Mouse (Mus musculus) urinary bladder, adult 2 months (tissue): ENCODE results near the gene Siah2. TPM values are rescaled to one million over a fixed set of nuclear protein-coding genes. Genes with fewer than 3 reads are reported as not detected.
A peak's percentile ranks its signal among the peaks of the same experiment; 100 is the strongest.

Experiments
- DNase-seq: peaks from one replicate; pipeline ENCODE4 v3.0.0; 2022; ENCODE audit warnings: low spot score
- polyA plus RNA-seq: library from polyadenylated mRNA; depleted of rRNA; stranded (reverse); fragments of >200 nt; gene quantifications from 2 replicates; pipeline ENCODE4 v1.2.3, GENCODE M21; 2012; rRNA removed

Siah2 gene
- 9.6 and 9.9 TPM in 2 replicates for polyA plus RNA-seq

DNA sequence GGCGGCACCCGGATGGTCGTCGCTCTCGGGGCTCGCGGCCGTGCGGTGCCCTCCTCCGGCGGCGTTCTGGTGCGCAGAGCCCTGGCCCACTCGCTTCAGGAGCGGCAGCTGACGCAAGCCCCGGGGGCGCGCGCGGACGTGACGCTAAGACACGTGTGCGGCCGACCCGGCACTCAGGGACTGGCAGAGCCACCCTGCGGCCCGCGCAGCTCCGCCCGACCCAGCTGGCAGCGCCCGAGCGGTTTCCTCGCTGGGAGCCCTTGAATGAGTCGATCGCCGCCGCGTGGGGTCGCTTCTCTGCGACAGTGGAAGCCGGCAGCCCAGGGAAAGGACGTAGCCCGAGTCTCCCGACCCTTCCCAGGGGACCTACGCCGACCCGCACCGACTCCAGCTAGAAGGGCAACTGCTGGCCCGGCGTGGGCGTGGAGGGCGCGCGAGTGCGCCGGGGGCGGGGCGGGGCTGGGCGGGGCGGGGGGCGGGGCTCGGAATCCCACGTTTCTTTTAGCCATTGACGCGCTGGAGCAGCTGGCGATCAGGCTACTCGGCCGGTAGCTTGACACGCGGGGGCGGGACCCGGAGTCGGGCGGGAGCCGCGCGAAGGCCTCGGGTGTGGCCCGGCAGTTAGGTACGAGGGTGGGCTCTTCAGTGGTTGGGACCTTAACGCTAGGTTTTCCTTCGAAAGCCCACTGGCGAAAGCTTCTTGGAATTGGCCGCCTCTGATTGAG is at the start of gene Siah2:
TSS of gene Siah2 (minus strand) at position 404 of the 725 bp plus-strand sequence.
- peak; percentile 94 for DNase-seq

GRCm38 (mm10) chr3:58739536-58739935 is 47.3 kb upstream of the Siah2 start:
- DNase-seq: no peak

DNA sequence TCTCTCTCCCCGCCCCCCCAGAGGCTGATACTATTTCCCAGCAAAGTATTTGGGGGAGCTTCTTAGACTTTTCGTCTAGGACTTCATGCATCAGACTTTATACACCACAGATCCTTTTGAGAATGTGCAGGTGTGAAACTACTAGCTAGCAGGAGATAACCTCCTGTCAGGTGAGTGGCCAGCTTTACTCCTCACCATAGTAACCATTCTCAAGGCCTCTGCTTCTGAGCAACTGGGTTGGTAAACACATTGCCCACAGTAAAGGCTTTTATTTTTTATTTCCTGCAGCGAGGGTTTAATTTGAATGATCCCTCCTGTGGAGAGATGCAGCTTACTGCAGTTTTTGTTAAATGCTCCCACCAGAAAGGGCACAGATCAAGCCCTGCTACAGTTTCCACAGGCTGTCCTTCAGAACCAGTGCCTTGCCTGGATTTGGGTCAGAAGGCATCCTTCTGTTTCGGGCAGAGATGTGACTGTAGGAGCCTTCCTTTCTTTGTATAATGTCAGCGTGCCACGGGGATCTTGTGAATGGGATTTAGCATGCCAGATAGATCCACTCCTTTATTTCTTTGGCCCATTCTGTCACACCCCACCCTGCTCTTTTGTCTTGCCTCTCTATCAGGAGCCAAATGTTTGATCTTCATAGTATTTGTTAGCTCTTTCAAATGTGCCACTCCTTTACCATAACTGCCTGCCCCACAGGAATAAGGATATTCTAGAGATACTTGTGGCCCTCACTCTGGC is 46.3 kb upstream of the Siah2 start:
- no peak for DNase-seq

- no peak for DNase-seq
Measured at GRCm38 (mm10) chr3:58731520-58731919, 39.3 kb upstream of the Siah2 start.

DNA sequence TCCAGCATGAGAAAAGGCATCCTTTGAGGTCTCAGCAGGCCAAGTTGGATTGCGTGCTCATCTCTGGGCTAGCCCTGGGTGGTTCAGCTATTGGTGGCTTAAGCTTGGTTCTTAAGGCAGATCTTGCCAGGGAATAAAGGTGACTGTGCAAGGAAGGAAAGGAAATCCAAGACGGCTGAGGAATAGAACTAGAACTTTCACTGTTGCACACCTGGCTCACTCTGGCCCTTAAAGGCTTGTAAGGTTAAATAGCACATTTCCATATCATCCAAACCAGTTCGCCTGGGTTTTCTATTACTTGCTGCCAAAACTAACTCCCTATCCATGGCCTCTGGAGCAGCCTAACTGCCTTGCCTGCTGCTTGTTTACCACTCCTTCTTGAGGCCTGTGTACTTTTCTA is 38.4 kb upstream of the Siah2 start:
- DNase-seq: no peak

GRCm38 (mm10) chr3:58729549-58729948 is 37.3 kb upstream of the Siah2 start:
- DNase-seq: no peak

- no peak for DNase-seq
Measured at GRCm38 (mm10) chr3:58727601-58728000, 35.4 kb upstream of the Siah2 start.

DNA sequence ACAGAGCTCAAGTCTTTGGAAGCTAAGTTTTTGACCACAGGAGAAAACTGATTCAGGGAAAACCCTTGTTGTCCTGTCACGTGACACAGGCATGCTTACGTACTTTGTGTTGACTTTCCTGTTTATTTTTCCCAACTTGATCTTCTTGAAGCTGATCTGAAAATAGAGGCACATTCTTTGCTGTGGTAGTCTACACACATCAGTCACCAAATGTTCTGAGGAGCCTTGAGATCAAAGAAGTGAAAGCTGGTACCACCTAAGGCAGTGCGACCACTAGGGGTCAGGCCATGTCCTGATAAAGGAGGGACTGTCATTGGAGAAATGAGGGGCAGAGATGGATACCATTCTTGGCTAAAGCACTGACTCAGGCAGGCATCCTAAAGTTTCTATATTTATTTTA is 34.8 kb upstream of the Siah2 start:
- DNase-seq: no peak

- no peak for DNase-seq
Measured at GRCm38 (mm10) chr3:58726374-58726773, 34.2 kb upstream of the Siah2 start.

- no peak for DNase-seq
Measured at GRCm38 (mm10) chr3:58724815-58725214, 32.6 kb upstream of the Siah2 start.

DNA sequence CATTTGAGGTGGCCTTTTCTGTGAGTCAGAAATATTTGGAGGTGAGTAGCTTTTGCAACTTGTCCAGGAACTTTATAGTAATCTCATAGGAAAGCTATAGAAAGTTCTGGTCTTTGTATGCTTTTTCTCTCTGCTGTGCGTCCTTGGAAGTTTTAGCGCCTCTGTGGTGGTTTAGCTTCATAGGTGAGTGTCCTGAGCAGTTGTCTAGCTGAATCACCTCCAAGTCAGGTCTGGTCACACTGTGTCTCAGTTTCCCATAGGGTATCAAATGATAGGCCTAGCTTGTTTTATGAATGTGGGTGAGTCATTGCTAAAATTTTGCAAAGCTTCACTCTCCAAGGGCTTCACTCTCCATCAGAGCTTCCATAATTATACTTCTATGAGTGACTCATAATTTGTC is 31.5 kb upstream of the Siah2 start:
- no peak for DNase-seq

DNA sequence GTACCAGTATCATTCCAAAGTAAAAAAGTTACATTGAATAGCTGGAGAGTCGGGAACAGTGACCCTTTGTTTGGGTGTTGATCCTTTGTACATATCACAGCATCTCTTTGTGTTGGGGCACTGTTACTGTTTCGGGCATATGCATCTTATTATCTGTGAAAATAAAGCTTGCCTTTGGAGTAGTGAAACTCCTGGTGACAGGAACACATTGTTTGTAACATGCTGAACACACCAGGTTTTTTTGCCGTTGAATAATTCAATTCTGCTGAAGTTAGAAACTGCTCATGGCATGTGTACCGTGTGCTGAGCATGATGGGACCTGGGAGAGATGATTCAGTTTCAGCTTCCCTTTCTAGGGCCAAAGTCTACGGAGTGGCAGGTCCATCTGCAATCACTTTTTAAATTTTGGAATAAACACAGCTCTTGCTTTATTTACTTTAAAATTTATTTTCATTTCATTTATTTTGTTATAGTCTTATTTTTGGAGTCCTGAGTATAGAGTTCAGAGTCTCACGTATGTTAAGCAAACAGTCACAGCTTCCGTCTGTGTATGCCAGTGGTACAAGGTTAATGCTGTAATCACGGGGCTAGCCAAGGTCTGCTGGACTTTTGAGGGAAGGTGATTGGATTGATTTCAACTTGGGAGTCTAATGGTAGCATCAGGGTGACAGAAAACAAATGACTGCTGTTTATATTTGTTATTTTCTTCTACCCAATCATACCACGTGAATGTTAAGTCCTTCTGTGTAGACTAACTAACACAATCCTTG is 27.4 kb upstream of the Siah2 start:
- DNase-seq: no peak

- no peak for DNase-seq
Measured at GRCm38 (mm10) chr3:58716705-58717104, 24.5 kb upstream of the Siah2 start.

GRCm38 (mm10) chr3:58714767-58715166 is 22.6 kb upstream of the Siah2 start:
- no peak for DNase-seq

DNA sequence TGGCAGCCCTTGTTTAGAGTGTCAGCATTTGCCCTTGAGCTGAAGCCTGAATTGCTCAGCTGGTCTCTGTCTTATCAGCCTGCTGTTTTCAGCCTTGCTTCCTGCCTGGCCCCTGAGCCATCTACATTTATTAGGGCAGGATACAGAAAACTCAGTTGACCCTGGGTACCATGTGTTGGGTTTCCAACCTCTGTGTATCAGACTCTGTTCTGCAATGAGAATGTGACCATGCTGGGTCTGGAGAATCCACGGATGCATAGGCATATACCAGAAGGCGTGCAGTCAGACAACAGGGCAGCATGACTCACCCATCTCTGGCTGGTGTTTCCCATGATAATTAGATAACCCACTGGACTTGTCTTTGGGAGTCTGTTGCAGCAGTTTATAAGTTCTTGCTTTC is 21.8 kb upstream of the Siah2 start:
- no peak for DNase-seq

- DNase-seq: no peak
Measured at GRCm38 (mm10) chr3:58713191-58713590, 21.0 kb upstream of the Siah2 start.

GRCm38 (mm10) chr3:58704547-58704946 is 12.3 kb upstream of the Siah2 start:
- DNase-seq: no peak

DNA sequence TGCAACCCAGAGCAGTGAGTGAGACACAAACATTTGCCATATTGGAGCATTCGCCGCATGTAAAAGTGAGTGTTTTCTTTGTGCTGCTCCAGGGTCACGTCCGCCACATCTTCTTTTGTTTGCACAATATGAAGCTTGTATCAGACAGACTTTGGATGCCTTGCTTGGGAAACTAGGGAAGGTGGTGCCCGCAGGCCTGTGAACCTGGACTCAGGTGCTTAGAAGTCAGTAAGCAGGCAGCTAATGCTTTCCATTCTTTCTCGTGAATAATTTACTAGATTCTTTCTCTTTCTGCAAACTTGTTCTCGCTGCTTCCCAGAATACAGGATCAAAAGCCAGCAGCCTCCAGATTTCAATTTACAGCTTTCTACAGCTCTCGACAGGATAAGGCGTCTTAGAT is 11.5 kb upstream of the Siah2 start:
- no peak for DNase-seq

GRCm38 (mm10) chr3:58702329-58702728 is 10.1 kb upstream of the Siah2 start:
- no peak for DNase-seq

GRCm38 (mm10) chr3:58701441-58701840 is 9.2 kb upstream of the Siah2 start:
- no peak for DNase-seq

DNA sequence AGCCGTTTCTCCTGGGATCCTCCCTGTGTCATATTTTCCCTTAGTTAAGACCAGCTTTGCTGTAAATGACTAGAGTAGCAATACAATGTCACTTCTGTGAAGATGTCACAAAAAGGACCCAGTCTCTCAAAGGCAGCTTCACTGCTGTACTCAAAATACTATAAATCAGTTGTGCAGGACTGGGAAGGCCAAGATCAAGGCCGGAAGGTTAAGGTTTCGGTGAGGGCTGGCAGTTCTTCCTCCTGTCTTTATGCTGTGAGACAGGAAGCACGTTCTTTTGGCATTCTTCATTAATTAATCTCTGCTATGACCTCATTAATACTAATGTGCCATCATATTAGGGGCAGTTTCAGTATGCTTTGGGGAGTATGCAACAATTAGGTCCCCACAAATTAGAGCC is 5.7 kb upstream of the Siah2 start:
- DNase-seq: no peak

- DNase-seq: no peak
Measured at GRCm38 (mm10) chr3:58696806-58697205, 4.6 kb upstream of the Siah2 start.

- DNase-seq: no peak
Measured at GRCm38 (mm10) chr3:58695507-58695906, 3.3 kb upstream of the Siah2 start.
